Mouse (Mus musculus) liver, embryonic 11.5 days (tissue): Measurements from ENCODE around the gene Sertad2. TPM values are rescaled to one million over a fixed set of nuclear protein-coding genes. Genes with fewer than 3 reads are reported as not detected.
A peak's percentile ranks its signal among the peaks of the same experiment; 100 is the strongest.

Experiments used
- ATAC-seq: fragments of 200-750 bp; cut with Nextera tagmentation; replicated peaks from 2 replicates; pipeline ENCODE4 v1.8.0; 2017; ENCODE audit warnings: moderate number of reproducible peaks, mild to moderate bottlenecking, moderate TSS enrichment, moderate library complexity; ENCODE audit not compliant: low FRiP score
- DNase-seq: peaks from one replicate; pipeline ENCODE4 v3.0.0-alpha.2; 2017; ENCODE audit warnings: low spot score
- H3K27ac ChIP-seq: fragments of 300-500 bp; sonication (generic); 2 replicates; pipeline ENCODE4 v1.5.1; 2014; ENCODE audit warnings: mild to moderate bottlenecking, low read depth, low read length, control low read depth
- H3K27me3 ChIP-seq: fragments of 300-500 bp; sonication (generic); replicated peaks from 2 replicates; pipeline ENCODE4 v1.6.1; 2014; ENCODE audit warnings: low read length, mixed read lengths; ENCODE audit not compliant: control insufficient read depth, insufficient read depth
- H3K36me3 ChIP-seq: fragments of 300-500 bp; sonication (generic); 2 replicates; pipeline ENCODE4 v1.6.1; 2014; ENCODE audit warnings: mild to moderate bottlenecking, low read length, moderate library complexity, mixed read lengths; ENCODE audit not compliant: control insufficient read depth, insufficient read depth
- H3K4me1 ChIP-seq: fragments of 300-500 bp; sonication (generic); replicated peaks from 2 replicates; pipeline ENCODE4 v1.6.1; 2014; ENCODE audit warnings: low read length, mixed read lengths; ENCODE audit not compliant: control insufficient read depth, insufficient read depth
- H3K4me2 ChIP-seq: fragments of 300-500 bp; sonication (generic); 2 replicates; pipeline ENCODE4 v1.6.1; 2014; ENCODE audit warnings: mild to moderate bottlenecking, control low read depth, moderate library complexity
- H3K4me3 ChIP-seq: fragments of 300-500 bp; sonication (generic); 2 replicates; pipeline ENCODE4 v1.5.1; 2014; ENCODE audit warnings: low read depth, low read length, control low read depth
- H3K9ac ChIP-seq: fragments of 300-500 bp; sonication (generic); 2 replicates; pipeline ENCODE4 v1.6.1; 2014; ENCODE audit warnings: low read depth, low read length, control low read depth
- H3K9me3 ChIP-seq: fragments of 300-500 bp; sonication (generic); 2 replicates; pipeline ENCODE4 v1.6.1; 2016; ENCODE audit warnings: low read length, inconsistent platforms, mixed read lengths; ENCODE audit not compliant: control insufficient read depth
- WGBS: fragments of 180-500 bp; shearing (Covaris S2); extraction: QIAGEN DNeasy Blood & Tissue Kit; methylation state at CpG from one replicate; pipeline ENCODE4 v1.1.7; 2014; 5-methylcytosine and 5-hydroxymethylcytosine counted together
- polyA plus RNA-seq: library from polyadenylated mRNA; unstranded; fragments of >200 nt; fragmentation: Nextera tagmentation; extraction: Ambion mirVana; gene quantifications from 2 replicates; pipeline ENCODE4 v1.2.1, GENCODE M21; 2014

Sertad2 gene
- polyA plus RNA-seq, 1 experiment from 2014 or later, result 16.2 TPM

DNA sequence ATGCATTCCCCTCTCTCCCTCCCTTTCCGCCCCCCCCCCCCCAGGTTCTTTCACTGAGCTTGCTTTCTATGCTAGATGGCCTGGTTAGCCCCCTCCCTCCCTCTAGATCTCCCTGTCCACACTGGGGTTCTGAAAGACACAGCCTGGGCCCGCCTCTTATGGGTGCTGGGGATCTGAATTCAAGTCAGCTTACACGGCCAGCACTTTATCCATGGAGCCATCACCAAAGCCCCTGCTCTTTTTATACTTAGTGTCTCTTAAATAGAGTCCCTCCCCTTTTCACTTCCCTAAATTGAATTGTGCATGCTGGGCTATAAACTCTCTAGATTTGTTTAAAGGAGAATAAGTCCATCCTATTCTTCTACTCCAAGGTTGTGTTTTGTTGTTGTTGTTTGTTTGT, 12.6 kb downstream of the Sertad2 start:
- no peak overlapping the region for H3K4me2 ChIP-seq
- H3K4me1 ChIP-seq, result peaks cover 29% of the 10 kb centered on the region
- WGBS, result 70% methylated on average over 2 of the region's 3 CpGs

DNA sequence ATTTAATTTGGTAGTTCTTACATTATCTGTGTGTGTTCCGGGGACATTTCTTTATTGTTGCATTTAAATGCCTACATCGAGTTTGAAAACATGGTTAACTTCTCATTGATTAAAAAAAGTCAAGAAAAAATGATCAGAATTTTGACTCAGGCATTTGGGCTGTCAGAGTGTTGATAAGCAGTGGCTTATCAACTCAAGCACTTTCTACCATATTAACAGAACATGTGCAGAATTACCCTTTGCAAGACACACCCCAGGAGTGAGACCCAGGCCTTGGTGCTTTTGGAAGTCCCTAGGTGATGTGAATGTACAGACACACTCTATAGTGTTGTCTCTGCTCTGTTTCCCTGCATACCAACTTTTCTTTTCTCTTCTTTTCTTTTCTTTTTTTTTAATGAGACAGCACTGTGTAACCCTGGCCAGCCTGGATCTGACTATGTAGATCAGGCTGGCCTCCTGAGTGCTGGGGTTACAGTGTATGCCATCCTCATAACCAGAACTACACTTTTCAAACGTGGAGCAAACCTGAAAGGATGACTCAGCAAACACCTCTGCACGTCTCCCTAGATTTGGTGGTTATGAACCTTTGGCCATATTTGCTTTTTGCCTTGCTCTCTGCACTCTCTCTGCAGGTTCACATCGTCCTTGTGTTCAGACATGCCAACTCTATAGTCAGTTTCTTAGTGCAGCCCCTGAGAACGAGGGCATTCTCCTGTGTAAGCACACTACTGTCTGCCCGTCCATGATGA, 13.3 kb downstream of the Sertad2 start:
- no peak for DNase-seq

More for the DNA sequence above, 12.6 kb downstream of the Sertad2 start:
- no peak overlapping the region for H3K27ac ChIP-seq
- H3K4me3 ChIP-seq, result no peak overlapping the region
- ATAC-seq, result no peak
- DNase-seq, result no peak
- H3K9ac ChIP-seq, result no peak overlapping the region
- no peaks in the 10 kb centered on the region for H3K27me3 ChIP-seq
- H3K36me3 ChIP-seq, result no peaks in the 10 kb centered on the region
- no peaks in the 10 kb centered on the region for H3K9me3 ChIP-seq

DNA sequence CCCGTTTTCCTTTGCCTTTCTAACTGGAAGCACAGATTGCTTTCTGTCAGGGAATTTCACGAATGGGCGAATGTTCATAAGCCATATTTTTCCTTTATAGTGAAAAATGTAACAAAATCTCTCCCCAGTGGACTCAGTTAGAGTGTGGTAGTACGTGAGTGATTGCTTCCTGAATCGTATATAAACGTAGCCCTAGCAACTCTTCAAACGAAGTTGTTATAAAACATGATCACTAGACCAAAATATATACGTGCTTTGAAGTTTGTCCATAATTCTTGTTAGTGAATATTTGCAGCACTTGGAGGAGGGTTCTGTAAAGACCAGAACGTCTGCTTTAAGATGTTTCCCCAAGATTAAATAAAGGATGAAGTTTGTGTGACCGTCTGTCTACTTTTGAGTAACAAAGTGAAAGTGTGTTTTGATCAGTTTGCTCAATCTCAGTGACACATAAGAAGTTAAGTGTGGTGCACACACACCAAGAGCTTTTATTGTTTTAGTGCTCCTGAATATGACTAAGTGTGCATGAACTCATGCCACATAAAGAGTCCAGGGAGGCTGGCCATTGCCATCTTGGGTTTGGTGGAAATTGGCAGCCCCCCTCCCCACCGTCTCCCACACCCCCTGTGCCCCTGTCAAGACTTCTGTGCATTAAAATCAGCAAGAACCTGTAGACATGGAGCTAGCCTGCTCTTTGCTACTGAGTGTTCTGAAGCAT, 16.3 kb downstream of the Sertad2 start:
- Histone ChIP-seq H3K9ac (no peak overlapping the region), H3K4me1 (peaks cover 37% of the 10 kb centered on the region), H3K27me3 (no peaks in the 10 kb centered on the region), H3K36me3 (no peaks in the 10 kb centered on the region), H3K4me2 (peak overlapping the region; percentile 33), H3K4me3 (no peak overlapping the region), H3K27ac (peak overlapping the region; percentile 38; the same call in 1 of the 2 replicates), H3K9me3 (no peaks in the 10 kb centered on the region)
- DNase-seq, result no peak
- no peak for ATAC-seq
- 75% methylated on average over 11 of the region's 11 CpGs for WGBS

More for the DNA sequence above, 13.3 kb downstream of the Sertad2 start:
- Histone ChIP-seq H3K4me1 (peaks cover 32% of the 10 kb centered on the region), H3K4me2 (peak overlapping the region; percentile 29; the same call in 1 of the 2 replicates), H3K36me3 (no peaks in the 10 kb centered on the region), H3K4me3 (no peak overlapping the region), H3K9ac (0 out of 2 replicates have a peak overlapping the region, but pooled peaks have one; percentile 20), H3K9me3 (no peaks in the 10 kb centered on the region), H3K27ac (peak overlapping the region; percentile 32; the same call in 1 of the 2 replicates), H3K27me3 (no peaks in the 10 kb centered on the region)
- ATAC-seq, result peak; percentile 84
- 55% methylated on average over 7 of the region's 7 CpGs for WGBS

DNA sequence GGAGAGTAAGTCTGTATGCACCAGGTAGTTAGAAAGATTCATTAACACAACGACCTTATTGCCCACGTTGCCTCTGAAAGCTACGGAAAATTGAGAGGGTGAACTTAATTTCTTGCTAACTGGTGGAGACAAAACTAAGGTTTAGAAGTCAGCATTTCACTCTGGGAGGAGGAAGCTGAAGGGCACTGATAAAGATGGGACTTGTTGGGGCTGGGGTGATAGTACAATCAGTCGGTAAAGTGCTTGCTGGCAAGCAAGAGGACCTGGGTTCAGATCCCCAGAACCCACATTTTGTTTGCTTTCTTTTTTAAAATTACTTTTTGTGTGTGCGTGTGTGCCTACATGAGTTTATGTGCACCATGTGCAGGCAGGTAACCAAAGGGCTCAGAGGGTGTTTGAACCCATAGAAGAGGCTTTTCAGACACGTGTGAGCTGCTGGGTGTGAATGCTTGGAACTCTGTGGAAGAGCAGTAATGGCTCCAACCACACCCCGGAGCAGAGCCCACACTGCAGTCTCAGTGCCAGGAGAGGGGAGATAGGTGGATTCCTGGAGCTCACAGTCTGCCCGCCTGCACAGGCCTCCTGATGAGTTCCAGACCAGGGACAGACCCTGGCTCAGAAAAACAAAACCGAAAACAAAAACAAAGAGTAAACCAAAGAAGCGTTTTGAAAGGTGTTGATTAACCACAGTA, 17.0 kb downstream of the Sertad2 start:
- WGBS, result 54% methylated on average over 10 of the region's 10 CpGs
- Histone ChIP-seq H3K4me2 (peak overlapping the region; percentile 47), H3K4me3 (no peak overlapping the region), H3K4me1 (peaks cover 37% of the 10 kb centered on the region), H3K9ac (no peak overlapping the region), H3K36me3 (no peaks in the 10 kb centered on the region), H3K27ac (peak overlapping the region; percentile 51), H3K9me3 (no peaks in the 10 kb centered on the region), H3K27me3 (no peaks in the 10 kb centered on the region)
- peak; percentile 58 for ATAC-seq
- no peak for DNase-seq

GRCm38 (mm10) chr11:20561323-20562002, 18.4 kb downstream of the Sertad2 start:
- H3K36me3 ChIP-seq, result no peaks in the 10 kb centered on the region
- H3K4me3 ChIP-seq, result peak overlapping the region; percentile 38
- 8% methylated on average over 13 of the region's 13 CpGs for WGBS
- H3K27ac ChIP-seq, result no peak overlapping the region
- peak overlapping the region; percentile 65 for H3K4me2 ChIP-seq
- peak overlapping the region; percentile 7; the same call in 1 of the 2 replicates for H3K9ac ChIP-seq
- ATAC-seq (peak; percentile 92), DNase-seq (peak; percentile 76)
- peaks cover 25% of the 10 kb centered on the region for H3K4me1 ChIP-seq
- no peaks in the 10 kb centered on the region for H3K9me3 ChIP-seq
- no peaks in the 10 kb centered on the region for H3K27me3 ChIP-seq

DNA sequence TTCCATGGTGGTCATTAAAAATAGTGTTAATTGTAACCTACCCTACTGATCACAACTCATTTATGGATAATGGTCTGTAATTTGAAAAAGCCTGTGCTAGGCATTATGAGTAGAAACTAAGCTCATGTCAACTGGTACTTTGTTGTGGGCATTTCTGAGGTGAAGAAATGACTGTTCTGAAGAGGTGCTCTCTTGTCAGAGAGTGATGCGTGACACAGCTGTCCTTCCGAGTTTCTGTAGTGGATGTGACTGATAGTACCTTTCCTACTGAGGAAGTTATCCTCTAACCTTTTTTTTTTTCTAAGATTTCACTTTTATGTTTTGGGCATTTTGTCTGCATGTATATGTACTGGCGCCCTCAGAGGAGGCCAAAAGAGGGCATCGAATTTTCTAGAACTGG, 22.0 kb downstream of the Sertad2 start:
- H3K4me3 ChIP-seq, result no peak overlapping the region
- H3K36me3 ChIP-seq, result no peaks in the 10 kb centered on the region
- no peak for DNase-seq
- H3K9ac ChIP-seq, result no peak overlapping the region
- WGBS, result 89% methylated on average over 4 of the region's 4 CpGs
- no peaks in the 10 kb centered on the region for H3K9me3 ChIP-seq
- no peak overlapping the region for H3K27ac ChIP-seq
- H3K4me1 ChIP-seq, result peaks cover 12% of the 10 kb centered on the region
- no peak overlapping the region for H3K4me2 ChIP-seq
- ATAC-seq, result no peak
- H3K27me3 ChIP-seq, result no peaks in the 10 kb centered on the region

GRCm38 (mm10) chr11:20571702-20572413, 28.8 kb downstream of the Sertad2 start:
- 79% methylated on average over 5 of the region's 5 CpGs for WGBS
- Histone ChIP-seq H3K9me3 (no peaks in the 10 kb centered on the region), H3K4me2 (no peak overlapping the region), H3K9ac (no peak overlapping the region), H3K27me3 (no peaks in the 10 kb centered on the region), H3K36me3 (no peaks in the 10 kb centered on the region), H3K27ac (no peak overlapping the region), H3K4me3 (no peak overlapping the region), H3K4me1 (peaks cover 9% of the 10 kb centered on the region)
- no peak for DNase-seq
- no peak for ATAC-seq
